Mouse (Mus musculus) left cerebral cortex, postnatal 10 days (tissue): ENCODE data around the gene Orm3. TPM values are rescaled to one million over a fixed set of nuclear protein-coding genes. Genes with fewer than 3 reads are reported as not detected.

Experiments
- DNase-seq, 2 experiments: peaks; one replicate each; pipeline ENCODE4 v3.0.0; 2021 to 2022; ENCODE audit warnings: low spot score in 2 of 2, mixed read lengths in 1 of 2; ENCODE audit errors: extremely low spot score in 1 of 2
- intact Hi-C: fragments of 180-260 bp; cut with DNase I; formaldehyde crosslinking; loops from one replicate; pipeline ENCODE4 v1.15.1; 2025
- total RNA-seq, 2 experiments: library from RNA; stranded (reverse); gene quantifications; 2 replicates each; pipeline ENCODE4 v1.2.3; 2021

The Orm3 gene
- total RNA-seq: not detected

GRCm38 (mm10) chr4:63355877-63356665 is at the start of gene Orm3:
Orm3 (plus strand) TSS chr4:63356162.
- intact Hi-C loops: no loop called here

GRCm38 (mm10) chr4:63307175-63308062 is 48.5 kb upstream of the Orm3 start:
- intact Hi-C loops: loop anchor here (1.0 to 5.0 kb wide), 2 partner anchors 92 to 140 kb away; no protein-coding TSS in a partner anchor
- DNase-seq: peak; percentile 76 to 92

More at GRCm38 (mm10) chr4:63355877-63356665, at the start of gene Orm3:
- DNase-seq: peak in 1 of 2 experiments; percentile 15

GRCm38 (mm10) chr4:63308316-63308715 is 47.6 kb upstream of the Orm3 start:
- DNase-seq: no peak
- intact Hi-C loops: loop anchor here (5.0 kb wide), 1 partner anchor 141 kb away; no protein-coding TSS in a partner anchor

GRCm38 (mm10) chr4:63310247-63310855 is 45.6 kb upstream of the Orm3 start:
- peak in 1 of 2 experiments; percentile 56 for DNase-seq
- intact Hi-C loops: no loop called here

GRCm38 (mm10) chr4:63311426-63311825 is 44.5 kb upstream of the Orm3 start:
- no peak for DNase-seq
- intact Hi-C loops: no loop called here

GRCm38 (mm10) chr4:63314063-63314462 is 41.9 kb upstream of the Orm3 start:
- peak in 1 of 2 experiments; percentile 10 for DNase-seq
- intact Hi-C loops: no loop called here

- DNase-seq: peak in 1 of 2 experiments; percentile 66
- intact Hi-C loops: loop anchor here (5.0 kb wide), 2 partner anchors 129 to 154 kb away; no protein-coding TSS in a partner anchor
These were observed 39.8 kb upstream of the Orm3 start for GRCm38 (mm10) chr4:63316076-63316746.

- intact Hi-C loops: loop anchor here (5.0 kb wide), 2 partner anchors 132 to 157 kb away; no protein-coding TSS in a partner anchor
- DNase-seq: peak in 1 of 2 experiments; percentile 67
These were observed 36.4 kb upstream of the Orm3 start for GRCm38 (mm10) chr4:63319566-63319965.

GRCm38 (mm10) chr4:63323275-63323815 is 32.6 kb upstream of the Orm3 start:
- intact Hi-C loops: no loop called here
- DNase-seq: peak in 1 of 2 experiments; percentile 9

GRCm38 (mm10) chr4:63333403-63333802 is 22.6 kb upstream of the Orm3 start:
- intact Hi-C loops: no loop called here
- peak in 1 of 2 experiments; percentile 37 for DNase-seq

GRCm38 (mm10) chr4:63338414-63339076 is 17.4 kb upstream of the Orm3 start:
- intact Hi-C loops: no loop called here
- DNase-seq: peak in 1 of 2 experiments; percentile 44

- intact Hi-C loops: no loop called here
- DNase-seq: no peak
These were observed 13.5 kb upstream of the Orm3 start for GRCm38 (mm10) chr4:63342491-63342890.

GRCm38 (mm10) chr4:63343608-63344007 is 12.4 kb upstream of the Orm3 start:
- DNase-seq: no peak
- intact Hi-C loops: no loop called here

GRCm38 (mm10) chr4:63344295-63344694 is 11.7 kb upstream of the Orm3 start, which contains the start of gene Orm1:
Orm1 (plus strand) TSS chr4:63344560.
- intact Hi-C loops: no loop called here
- DNase-seq: no peak

GRCm38 (mm10) chr4:63345261-63345660 is 10.7 kb upstream of the Orm3 start:
- no peak for DNase-seq
- intact Hi-C loops: no loop called here

GRCm38 (mm10) chr4:63346659-63347058 is 9.3 kb upstream of the Orm3 start:
- peak in 1 of 2 experiments; percentile 6 for DNase-seq
- intact Hi-C loops: no loop called here

- peak in 1 of 2 experiments; percentile 3 for DNase-seq
- intact Hi-C loops: no loop called here
These were observed 7.4 kb upstream of the Orm3 start for GRCm38 (mm10) chr4:63348524-63348923.
